Mouse (Mus musculus) C2C12 (cell line): Measurements from ENCODE around the gene Fbxl5. TPM values are rescaled to one million over a fixed set of nuclear protein-coding genes. Genes with fewer than 3 reads are reported as not detected.

ENCODE experiments used
- H3K27me3 ChIP-seq: one replicate; pipeline ENCODE4 v1.6.1; 2011; ENCODE audit not compliant: control insufficient read depth, insufficient read depth, insufficient read length
- H3K36me3 ChIP-seq: one replicate; pipeline ENCODE4 v1.6.1; 2011; ENCODE audit not compliant: control insufficient read depth, insufficient read depth
- H3K4me3 ChIP-seq: one replicate; pipeline ENCODE4 v1.5.1; 2011; ENCODE audit warnings: mild to moderate bottlenecking, control low read depth; ENCODE audit not compliant: poor library complexity, insufficient read depth, severe bottlenecking
- H3K79me2 ChIP-seq: one replicate; pipeline ENCODE4 v1.6.1; 2011; ENCODE audit not compliant: control insufficient read depth, insufficient read depth
- H3K79me3 ChIP-seq: one replicate; pipeline ENCODE4 v1.6.1; 2011; ENCODE audit warnings: low read depth, control low read depth
- H3ac ChIP-seq: one replicate; pipeline ENCODE3; 2011; ENCODE audit warnings: low read depth; ENCODE audit not compliant: control insufficient read depth, insufficient read length
- CEBPB ChIP-seq: IDR thresholded peaks from one replicate; pipeline ENCODE4 v1.6.1; 2011; ENCODE audit warnings: low read depth, mild to moderate bottlenecking, control low read depth, moderate library complexity
- CTCF ChIP-seq: IDR thresholded peaks from one replicate; pipeline ENCODE4 v1.5.1; 2011; ENCODE audit not compliant: control insufficient read depth, insufficient read depth, insufficient read length
- FOSL1 ChIP-seq: IDR thresholded peaks from one replicate; pipeline ENCODE4 v1.8.0; 2011; ENCODE audit warnings: mild to moderate bottlenecking, low read length; ENCODE audit not compliant: poor library complexity, insufficient read depth, severe bottlenecking
- MAX ChIP-seq: IDR thresholded peaks from one replicate; pipeline ENCODE4 v1.6.1; 2011; ENCODE audit warnings: mild to moderate bottlenecking, control low read depth
- MYOD1 ChIP-seq: IDR thresholded peaks from one replicate; pipeline ENCODE4 v1.6.1; 2011; ENCODE audit warnings: low read depth; ENCODE audit not compliant: control insufficient read depth, insufficient read length
- MYOG ChIP-seq: IDR thresholded peaks from one replicate; pipeline ENCODE4 v1.6.1; 2011; ENCODE audit not compliant: control insufficient read depth, insufficient read length; ENCODE audit errors: extremely low read depth
- USF1 ChIP-seq: IDR thresholded peaks from one replicate; pipeline ENCODE4 v1.6.1; 2011; ENCODE audit warnings: low read depth, mild to moderate bottlenecking, control low read depth, moderate library complexity
- polyA plus RNA-seq: library from polyadenylated mRNA; unstranded; fragments of >200 nt; fragmentation: generic; extraction: Trizol; gene quantifications from one replicate; pipeline ENCODE4 v1.2.1, GENCODE M21; 2012; ENCODE audit warnings: missing spikeins

Fbxl5 gene
- polyA plus RNA-seq, 1 experiment: 10.5 TPM

DNA sequence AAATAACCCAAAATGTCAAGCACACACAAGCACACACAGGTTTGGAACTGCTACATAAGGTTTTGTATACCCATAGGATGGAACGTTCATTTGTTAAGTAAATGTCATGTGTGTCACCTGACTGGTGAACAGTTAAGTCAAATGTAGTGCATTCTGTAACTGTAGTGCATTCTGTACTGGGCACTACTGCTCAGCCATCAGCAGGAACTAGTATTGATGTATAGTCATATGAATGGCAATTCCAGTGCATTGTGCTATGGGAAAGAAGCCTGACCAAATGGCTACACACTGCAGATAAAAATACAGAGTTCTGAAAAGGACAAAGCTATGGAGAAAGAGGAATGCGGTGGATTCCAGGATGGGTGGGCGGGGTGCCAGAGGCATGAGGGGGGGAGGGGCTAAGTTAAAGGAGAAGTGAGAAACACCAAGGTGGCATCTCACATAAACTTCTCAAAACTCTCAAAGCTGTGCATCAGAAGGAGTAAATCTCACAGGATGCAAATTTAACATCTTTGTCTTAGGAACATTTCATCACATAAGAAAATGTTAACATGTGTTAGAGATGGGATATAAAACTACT is 21.2 kb upstream of the Fbxl5 start:
- no peak overlapping the region for H3ac ChIP-seq
- H3K79me3 ChIP-seq: no peaks in the 10 kb centered on the region
- peaks cover 3% of the 10 kb centered on the region for H3K27me3 ChIP-seq
- TF ChIP-seq CEBPB (no peak), CTCF (no peak), MAX (no peak), MYOG (no peak), MYOD1 (no peak), USF1 (no peak), FOSL1 (no peak)
- no peak overlapping the region for H3K4me3 ChIP-seq
- no peaks in the 10 kb centered on the region for H3K79me2 ChIP-seq
- H3K36me3 ChIP-seq: no peaks in the 10 kb centered on the region

GRCm38 (mm10) chr5:43842011-43842285 is 20.5 kb upstream of the Fbxl5 start:
- no peaks in the 10 kb centered on the region for H3K79me3 ChIP-seq
- H3K27me3 ChIP-seq: peaks cover 3% of the 10 kb centered on the region
- no peaks in the 10 kb centered on the region for H3K36me3 ChIP-seq
- peak overlapping the region; percentile 12 for H3K4me3 ChIP-seq
- H3ac ChIP-seq: peak overlapping the region; percentile 32
- no peak for TF ChIP-seq USF1
- no peak for TF ChIP-seq CTCF
- no peak for TF ChIP-seq FOSL1
- TF ChIP-seq MYOG: no peak
- TF ChIP-seq MYOD1: no peak
- TF ChIP-seq MAX: no peak
- no peak for TF ChIP-seq CEBPB
- H3K79me2 ChIP-seq: no peaks in the 10 kb centered on the region

DNA sequence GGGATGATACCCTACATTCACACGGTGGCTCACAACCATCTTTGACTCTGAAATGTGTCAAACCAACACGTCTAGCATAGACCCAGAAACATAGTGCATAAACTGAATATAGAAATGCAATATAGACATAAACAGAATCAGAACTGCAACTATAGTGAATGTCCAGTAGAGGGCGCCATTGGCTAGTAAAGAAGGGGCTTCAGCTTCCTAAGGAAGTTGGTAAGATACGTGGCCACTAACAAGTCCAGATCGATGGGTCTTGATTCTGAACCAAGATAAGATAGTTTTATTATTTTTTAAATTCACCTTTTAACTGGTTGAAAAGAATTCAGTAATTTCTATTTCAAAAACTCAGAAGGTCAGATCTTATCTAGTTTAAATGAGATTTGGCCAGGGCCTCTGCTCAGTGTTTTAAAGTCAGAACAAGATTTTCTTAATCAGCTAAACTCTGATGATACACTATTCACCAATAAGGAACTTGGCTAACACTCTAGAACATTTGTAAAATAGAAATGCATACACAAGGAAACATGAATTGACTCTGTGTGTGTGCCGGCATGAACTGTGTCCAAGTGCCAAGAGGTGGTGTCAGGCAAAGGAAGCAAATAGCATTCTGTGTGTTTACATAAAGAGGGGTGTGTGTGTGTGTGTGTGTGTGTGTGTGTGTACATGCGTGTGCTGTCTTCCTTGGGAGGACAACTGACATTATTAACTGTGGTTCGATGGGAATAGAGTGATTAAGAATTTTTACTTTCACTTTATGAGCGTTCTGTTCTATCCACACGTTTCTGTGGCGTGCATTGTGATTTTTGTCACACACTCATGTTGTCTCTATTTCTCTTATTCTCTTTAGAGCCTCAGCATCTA is 19.9 kb upstream of the Fbxl5 start:
- no peaks in the 10 kb centered on the region for H3K36me3 ChIP-seq
- TF ChIP-seq MYOG (no peak), FOSL1 (no peak), MYOD1 (no peak), CEBPB (no peak), USF1 (no peak), MAX (no peak), CTCF (peak; percentile 28)
- no peaks in the 10 kb centered on the region for H3K79me3 ChIP-seq
- peak overlapping the region; percentile 32 for H3ac ChIP-seq
- H3K79me2 ChIP-seq: no peaks in the 10 kb centered on the region
- peak overlapping the region; percentile 12 for H3K4me3 ChIP-seq
- H3K27me3 ChIP-seq: peaks cover 3% of the 10 kb centered on the region

DNA sequence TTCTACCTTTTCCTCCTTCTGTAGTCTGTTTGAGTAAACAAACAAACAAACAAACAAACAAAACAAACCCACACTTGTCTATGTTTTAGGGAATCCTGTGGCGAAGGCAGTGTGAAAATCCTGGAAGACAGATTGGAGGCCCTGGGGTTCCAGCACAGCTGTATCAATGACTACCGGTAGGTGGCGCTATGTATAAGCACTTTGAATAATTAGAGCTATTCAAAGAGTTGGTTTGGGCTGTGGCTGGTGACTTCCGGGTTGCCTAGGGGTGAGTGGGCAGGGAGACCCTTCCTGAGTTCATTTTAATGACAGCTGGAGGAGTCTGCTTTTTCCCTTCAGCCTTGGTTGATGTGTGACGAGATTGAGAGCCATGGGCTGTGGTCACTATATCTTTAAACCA is 15.9 kb upstream of the Fbxl5 start:
- Histone ChIP-seq H3K79me3 (no peaks in the 10 kb centered on the region), H3K27me3 (peaks cover 3% of the 10 kb centered on the region), H3K4me3 (no peak overlapping the region), H3K79me2 (no peaks in the 10 kb centered on the region), H3K36me3 (no peaks in the 10 kb centered on the region), H3ac (no peak overlapping the region)
- TF ChIP-seq CTCF: peak; percentile 29
- no peak for TF ChIP-seq USF1

- Histone ChIP-seq H3K79me3 (no peaks in the 10 kb centered on the region), H3K36me3 (no peaks in the 10 kb centered on the region), H3ac (no peak overlapping the region), H3K27me3 (peaks cover 3% of the 10 kb centered on the region), H3K79me2 (no peaks in the 10 kb centered on the region), H3K4me3 (no peak overlapping the region)
- TF ChIP-seq MAX: no peak
- no peak for TF ChIP-seq CTCF
- no peak for TF ChIP-seq MYOD1
- TF ChIP-seq USF1: no peak
- no peak for TF ChIP-seq CEBPB
- TF ChIP-seq FOSL1: no peak
- no peak for TF ChIP-seq MYOG
Observed at GRCm38 (mm10) chr5:43836590-43836989, 15.2 kb upstream of the Fbxl5 start.

GRCm38 (mm10) chr5:43827366-43827765 is 5.9 kb upstream of the Fbxl5 start:
- no peaks in the 10 kb centered on the region for H3K27me3 ChIP-seq
- H3K79me3 ChIP-seq: no peaks in the 10 kb centered on the region
- no peaks in the 10 kb centered on the region for H3K36me3 ChIP-seq
- no peak overlapping the region for H3K4me3 ChIP-seq
- TF ChIP-seq USF1 (no peak), CTCF (no peak), CEBPB (no peak), MYOG (no peak), MAX (no peak)
- H3K79me2 ChIP-seq: no peaks in the 10 kb centered on the region
- H3ac ChIP-seq: no peak overlapping the region
